Mouse (Mus musculus) kidney, postnatal 0 days (tissue): ENCODE results near the gene Cd151. TPM values are rescaled to one million over a fixed set of nuclear protein-coding genes. Genes with fewer than 3 reads are reported as not detected.
A peak's percentile ranks its signal among the peaks of the same experiment; 100 is the strongest.

Source experiments
- ATAC-seq: fragments of 200-750 bp; cut with Nextera tagmentation; replicated peaks from 2 replicates; pipeline ENCODE4 v1.8.0; 2017; ENCODE audit warnings: low read depth, moderate number of reproducible peaks, moderate TSS enrichment, moderate library complexity; ENCODE audit not compliant: low FRiP score
- DNase-seq: peaks from one replicate; pipeline ENCODE4 v3.0.0-alpha.2; 2016; ENCODE audit warnings: low spot score
- H3K27ac ChIP-seq: fragments of 300-500 bp; sonication (generic); 2 replicates; pipeline ENCODE4 v1.5.1; 2014; ENCODE audit warnings: mild to moderate bottlenecking
- H3K27me3 ChIP-seq: fragments of 300-500 bp; sonication (generic); 2 replicates; pipeline ENCODE4 v1.6.1; 2014; ENCODE audit warnings: low read length, mixed read lengths; ENCODE audit not compliant: insufficient read depth
- H3K36me3 ChIP-seq: fragments of 300-500 bp; sonication (generic); 2 replicates; pipeline ENCODE4 v1.6.1; 2014; ENCODE audit warnings: low read length, mixed read lengths; ENCODE audit not compliant: insufficient read depth
- H3K4me1 ChIP-seq: fragments of 300-500 bp; sonication (generic); replicated peaks from 2 replicates; pipeline ENCODE4 v1.6.1; 2014; ENCODE audit warnings: antibody characterized with exemption, low read length, mixed read lengths; ENCODE audit not compliant: insufficient read depth
- H3K4me2 ChIP-seq: fragments of 300-500 bp; sonication (generic); 2 replicates; pipeline ENCODE4 v1.6.1; 2014; ENCODE audit warnings: mild to moderate bottlenecking, low read length, moderate library complexity, mixed read lengths
- H3K4me3 ChIP-seq: fragments of 300-500 bp; sonication (generic); replicated peaks from 2 replicates; pipeline ENCODE4 v1.5.1; 2014; ENCODE audit warnings: low read depth, low read length
- H3K9ac ChIP-seq: fragments of 300-500 bp; sonication (generic); 2 replicates; pipeline ENCODE4 v1.6.1; 2014; ENCODE audit warnings: low read depth, low read length
- H3K9me3 ChIP-seq: fragments of 300-500 bp; sonication (generic); replicated peaks from 2 replicates; pipeline ENCODE4 v1.6.1; 2016; ENCODE audit warnings: low read length, inconsistent platforms, mixed read lengths
- CTCF ChIP-seq: IDR thresholded peaks from 2 replicates; pipeline ENCODE4 v1.5.1; 2016; ENCODE audit warnings: antibody characterized with exemption, low read depth, mild to moderate bottlenecking, moderate library complexity
- WGBS: fragments of 180-500 bp; shearing (Covaris S2); extraction: QIAGEN DNeasy Blood & Tissue Kit; methylation state at CpG from one replicate; pipeline ENCODE4 v1.1.7; 2014; 5-methylcytosine and 5-hydroxymethylcytosine counted together
- polyA plus RNA-seq: library from polyadenylated mRNA; unstranded; fragments of >200 nt; fragmentation: Nextera tagmentation; extraction: Ambion mirVana; gene quantifications from 2 replicates; pipeline ENCODE4 v1.2.1, GENCODE M21; 2015

Cd151 gene
- polyA plus RNA-seq, 1 experiment from 2014 or later: 36.1 TPM

GRCm38 (mm10) chr7:141431434-141432185 is 35.6 kb upstream of the Cd151 start:
- Histone ChIP-seq H3K9ac (no peak overlapping the region), H3K9me3 (no peaks in the 10 kb centered on the region), H3K36me3 (peaks cover 23% of the 10 kb centered on the region; the same call in 1 of the 2 replicates), H3K4me3 (no peak overlapping the region), H3K27ac (no peak overlapping the region), H3K4me1 (peaks cover 16% of the 10 kb centered on the region), H3K4me2 (no peak overlapping the region), H3K27me3 (no peaks in the 10 kb centered on the region)
- TF ChIP-seq CTCF: no peak
- 90% methylated on average over 19 of the region's 19 CpGs for WGBS
- ATAC-seq (no peak), DNase-seq (no peak)

- H3K4me1 ChIP-seq: peaks cover 21% of the 10 kb centered on the region
- H3K4me3 ChIP-seq: no peak overlapping the region
- H3K36me3 ChIP-seq: peaks cover 23% of the 10 kb centered on the region; the same call in 1 of the 2 replicates
- H3K9ac ChIP-seq: no peak overlapping the region
- WGBS: 58% methylated on average over 8 of the region's 8 CpGs
- H3K27ac ChIP-seq: no peak overlapping the region
- TF ChIP-seq CTCF: no peak
- H3K9me3 ChIP-seq: no peaks in the 10 kb centered on the region
- ATAC-seq (no peak), DNase-seq (no peak)
- H3K4me2 ChIP-seq: no peak overlapping the region
- H3K27me3 ChIP-seq: no peaks in the 10 kb centered on the region
These were observed 35.0 kb upstream of the Cd151 start for GRCm38 (mm10) chr7:141432186-141432611.

GRCm38 (mm10) chr7:141432741-141433516 is 34.3 kb upstream of the Cd151 start:
- no peak for DNase-seq
- Histone ChIP-seq H3K4me1 (peaks cover 21% of the 10 kb centered on the region), H3K27ac (no peak overlapping the region), H3K27me3 (no peaks in the 10 kb centered on the region), H3K9ac (0 out of 2 replicates have a peak overlapping the region, but pooled peaks have one; percentile 8), H3K4me2 (no peak overlapping the region), H3K36me3 (peaks cover 23% of the 10 kb centered on the region; the same call in 1 of the 2 replicates), H3K4me3 (no peak overlapping the region), H3K9me3 (no peaks in the 10 kb centered on the region)
- 72% methylated on average over 6 of the region's 6 CpGs for WGBS
- ATAC-seq: no peak
- no peak for TF ChIP-seq CTCF

- Histone ChIP-seq H3K27ac (no peak overlapping the region), H3K27me3 (no peaks in the 10 kb centered on the region), H3K36me3 (peaks cover 24% of the 10 kb centered on the region), H3K4me2 (peak overlapping the region; percentile 51), H3K9me3 (no peaks in the 10 kb centered on the region), H3K4me3 (peak overlapping the region; percentile 34), H3K4me1 (peaks cover 21% of the 10 kb centered on the region), H3K9ac (peak overlapping the region; percentile 46)
- 65% methylated on average over 15 of the region's 15 CpGs for WGBS
- ATAC-seq (no peak), DNase-seq (no peak)
- no peak for TF ChIP-seq CTCF
These were observed 33.4 kb upstream of the Cd151 start for GRCm38 (mm10) chr7:141433517-141434400.

DNA sequence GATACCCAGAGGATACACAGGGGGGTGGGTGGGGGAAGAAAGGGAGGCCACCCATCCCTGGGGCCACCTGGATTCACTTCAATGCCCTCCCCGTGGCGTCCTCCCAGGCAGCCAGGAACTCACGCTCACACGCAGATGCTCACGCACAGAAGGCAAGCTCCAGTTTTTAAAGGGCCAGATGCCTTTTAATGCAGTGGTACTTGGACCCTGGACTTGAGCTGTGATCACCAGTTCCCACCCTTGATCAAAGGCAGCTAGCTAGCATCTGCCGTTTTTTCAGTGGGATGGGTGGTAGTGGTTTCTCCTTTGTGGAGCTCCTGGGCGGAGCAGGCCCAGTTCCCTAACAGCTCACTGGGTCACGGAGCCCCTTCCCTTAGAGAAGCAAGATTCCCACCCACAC is 32.7 kb upstream of the Cd151 start:
- Histone ChIP-seq H3K4me2 (peak overlapping the region; percentile 51), H3K36me3 (peaks cover 28% of the 10 kb centered on the region), H3K27me3 (no peaks in the 10 kb centered on the region), H3K9me3 (no peaks in the 10 kb centered on the region), H3K9ac (peak overlapping the region; percentile 46), H3K4me3 (peak overlapping the region; percentile 34), H3K4me1 (peaks cover 21% of the 10 kb centered on the region), H3K27ac (0 out of 2 replicates have a peak overlapping the region, but pooled peaks have one; percentile 13)
- ATAC-seq (no peak), DNase-seq (peak; percentile 65)
- no peak for TF ChIP-seq CTCF
- WGBS: 14% methylated on average over 8 of the region's 8 CpGs
